Mouse (Mus musculus): ENCODE measurements around the gene Gsg1l. TPM values are rescaled to one million over a fixed set of nuclear protein-coding genes. Genes with fewer than 3 reads are reported as not detected.

Gsg1l gene
- 1.9 and 2.3 TPM in 2 replicates for polyA plus RNA-seq (2016; fragmentation: Nextera tagmentation; extraction: Ambion mirVana)

GRCm38 (mm10) chr7:126082286-126082741 is at the start of gene Gsg1l:
Gene Gsg1l (minus strand): TSS chr7:126082411.
- peaks cover 39% of the 10 kb centered on the region for H3K4me1 ChIP-seq
- 2% methylated on average over 48 of the region's 49 CpGs for WGBS
- H3K9me3 ChIP-seq: no peaks in the 10 kb centered on the region
- H3K4me3 ChIP-seq (replicated peaks): peak within 1 kb of the TSS; percentile 57
- peak within 1 kb of the TSS; percentile 53 for H3K9ac ChIP-seq
- no peaks in the 10 kb centered on the region for H3K36me3 ChIP-seq (replicated peaks)
- no peak for ATAC-seq (ENCODE audit: low FRiP score)
- peak within 1 kb of the TSS; percentile 97 for H3K4me2 ChIP-seq
- H3K27me3 ChIP-seq: peaks cover 87% of the 10 kb centered on the region
- no peak within 1 kb of the TSS for H3K27ac ChIP-seq

- Histone ChIP-seq H3K4me3 (replicated peaks) (no peak overlapping the region), H3K9ac (no peak overlapping the region), H3K4me1 (no peaks in the 10 kb centered on the region), H3K9me3 (no peaks in the 10 kb centered on the region), H3K27ac (no peak overlapping the region), H3K27me3 (no peaks in the 10 kb centered on the region), H3K4me2 (no peak overlapping the region), H3K36me3 (replicated peaks) (peaks cover 68% of the 10 kb centered on the region)
- no peak for ATAC-seq (ENCODE audit: low FRiP score)
- WGBS: 83% methylated on average over 2 of the region's 2 CpGs
Measured at GRCm38 (mm10) chr7:126127673-126128072, 45.5 kb upstream of the Gsg1l start.

- ATAC-seq (ENCODE audit: low FRiP score): no peak
- Histone ChIP-seq H3K27me3 (no peaks in the 10 kb centered on the region), H3K4me1 (no peaks in the 10 kb centered on the region), H3K4me2 (no peak overlapping the region), H3K4me3 (replicated peaks) (no peak overlapping the region), H3K27ac (no peak overlapping the region), H3K9me3 (no peaks in the 10 kb centered on the region), H3K36me3 (replicated peaks) (peaks cover 72% of the 10 kb centered on the region), H3K9ac (no peak overlapping the region)
- 89% methylated on average over 3 of the region's 3 CpGs for WGBS
Measured at GRCm38 (mm10) chr7:126126502-126126901, 44.3 kb upstream of the Gsg1l start.

- H3K27ac ChIP-seq: no peak overlapping the region
- no peaks in the 10 kb centered on the region for H3K9me3 ChIP-seq
- H3K36me3 ChIP-seq (replicated peaks): peaks cover 72% of the 10 kb centered on the region
- 89% methylated on average over 4 of the region's 4 CpGs for WGBS
- H3K4me2 ChIP-seq: no peak overlapping the region
- no peaks in the 10 kb centered on the region for H3K27me3 ChIP-seq
- H3K4me3 ChIP-seq (replicated peaks): no peak overlapping the region
- no peak for ATAC-seq (ENCODE audit: low FRiP score)
- H3K9ac ChIP-seq: no peak overlapping the region
- H3K4me1 ChIP-seq: no peaks in the 10 kb centered on the region
Measured at GRCm38 (mm10) chr7:126121533-126121932, 39.3 kb upstream of the Gsg1l start.

GRCm38 (mm10) chr7:126119819-126120218 is 37.6 kb upstream of the Gsg1l start:
- H3K4me3 ChIP-seq (replicated peaks): no peak overlapping the region
- no peak overlapping the region for H3K4me2 ChIP-seq
- H3K9me3 ChIP-seq: no peaks in the 10 kb centered on the region
- no peak overlapping the region for H3K27ac ChIP-seq
- no peaks in the 10 kb centered on the region for H3K4me1 ChIP-seq
- no peaks in the 10 kb centered on the region for H3K27me3 ChIP-seq
- ATAC-seq (ENCODE audit: low FRiP score): no peak
- H3K9ac ChIP-seq: no peak overlapping the region
- H3K36me3 ChIP-seq (replicated peaks): peaks cover 77% of the 10 kb centered on the region
- 60% methylated on average over 6 of the region's 6 CpGs for WGBS

- Histone ChIP-seq H3K4me2 (no peak overlapping the region), H3K27ac (no peak overlapping the region), H3K4me3 (replicated peaks) (no peak overlapping the region), H3K27me3 (no peaks in the 10 kb centered on the region), H3K4me1 (no peaks in the 10 kb centered on the region), H3K36me3 (replicated peaks) (peaks cover 73% of the 10 kb centered on the region), H3K9ac (no peak overlapping the region), H3K9me3 (no peaks in the 10 kb centered on the region)
- ATAC-seq (ENCODE audit: low FRiP score): no peak
- WGBS: 96% methylated on average over 4 of the region's 4 CpGs
Measured at GRCm38 (mm10) chr7:126113263-126113662, 31.1 kb upstream of the Gsg1l start.

GRCm38 (mm10) chr7:126111230-126111629 is 29.0 kb upstream of the Gsg1l start:
- H3K36me3 ChIP-seq (replicated peaks): peaks cover 86% of the 10 kb centered on the region
- H3K27me3 ChIP-seq: no peaks in the 10 kb centered on the region
- no peak overlapping the region for H3K27ac ChIP-seq
- H3K9me3 ChIP-seq: no peaks in the 10 kb centered on the region
- H3K4me2 ChIP-seq: no peak overlapping the region
- no peak for ATAC-seq (ENCODE audit: low FRiP score)
- no peaks in the 10 kb centered on the region for H3K4me1 ChIP-seq
- 84% methylated on average over 2 of the region's 2 CpGs for WGBS
- H3K4me3 ChIP-seq (replicated peaks): no peak overlapping the region
- H3K9ac ChIP-seq: no peak overlapping the region

GRCm38 (mm10) chr7:126109898-126110297 is 27.7 kb upstream of the Gsg1l start:
- Histone ChIP-seq H3K4me1 (no peaks in the 10 kb centered on the region), H3K9ac (no peak overlapping the region), H3K4me3 (replicated peaks) (no peak overlapping the region), H3K36me3 (replicated peaks) (peaks cover 89% of the 10 kb centered on the region), H3K9me3 (no peaks in the 10 kb centered on the region), H3K27ac (no peak overlapping the region), H3K4me2 (no peak overlapping the region), H3K27me3 (no peaks in the 10 kb centered on the region)
- ATAC-seq (ENCODE audit: low FRiP score): no peak
- WGBS: 90% methylated on average over 3 of the region's 3 CpGs

GRCm38 (mm10) chr7:126100440-126100839 is 18.2 kb upstream of the Gsg1l start:
- Histone ChIP-seq H3K36me3 (replicated peaks) (peaks cover 81% of the 10 kb centered on the region), H3K27ac (no peak overlapping the region), H3K4me1 (no peaks in the 10 kb centered on the region), H3K4me3 (replicated peaks) (no peak overlapping the region), H3K9me3 (no peaks in the 10 kb centered on the region), H3K4me2 (no peak overlapping the region), H3K27me3 (no peaks in the 10 kb centered on the region), H3K9ac (no peak overlapping the region)
- ATAC-seq (ENCODE audit: low FRiP score): no peak
- WGBS: 93% methylated on average over 11 of the region's 11 CpGs

- Histone ChIP-seq H3K9ac (no peak overlapping the region), H3K36me3 (replicated peaks) (peaks cover 75% of the 10 kb centered on the region), H3K27ac (no peak overlapping the region), H3K9me3 (no peaks in the 10 kb centered on the region), H3K27me3 (no peaks in the 10 kb centered on the region), H3K4me3 (replicated peaks) (no peak overlapping the region), H3K4me2 (no peak overlapping the region), H3K4me1 (no peaks in the 10 kb centered on the region)
- WGBS: 78% methylated on average over 2 of the region's 2 CpGs
- no peak for ATAC-seq (ENCODE audit: low FRiP score)
Measured at GRCm38 (mm10) chr7:126099835-126100234, 17.6 kb upstream of the Gsg1l start.

GRCm38 (mm10) chr7:126099163-126099775 is 17.1 kb upstream of the Gsg1l start:
- peaks cover 70% of the 10 kb centered on the region for H3K36me3 ChIP-seq (replicated peaks)
- H3K4me1 ChIP-seq: no peaks in the 10 kb centered on the region
- no peak overlapping the region for H3K4me2 ChIP-seq
- H3K27me3 ChIP-seq: no peaks in the 10 kb centered on the region
- H3K9ac ChIP-seq: no peak overlapping the region
- ATAC-seq (ENCODE audit: low FRiP score): no peak
- H3K9me3 ChIP-seq: no peaks in the 10 kb centered on the region
- H3K27ac ChIP-seq: no peak overlapping the region
- 93% methylated on average over 7 of the region's 7 CpGs for WGBS
- H3K4me3 ChIP-seq (replicated peaks): no peak overlapping the region

- H3K27me3 ChIP-seq: no peaks in the 10 kb centered on the region
- no peak overlapping the region for H3K4me2 ChIP-seq
- no peak overlapping the region for H3K27ac ChIP-seq
- no peak for ATAC-seq (ENCODE audit: low FRiP score)
- H3K4me1 ChIP-seq: no peaks in the 10 kb centered on the region
- WGBS: 86% methylated on average over 7 of the region's 9 CpGs
- H3K9ac ChIP-seq: no peak overlapping the region
- H3K4me3 ChIP-seq (replicated peaks): no peak overlapping the region
- no peaks in the 10 kb centered on the region for H3K9me3 ChIP-seq
- peaks cover 53% of the 10 kb centered on the region for H3K36me3 ChIP-seq (replicated peaks)
Measured at GRCm38 (mm10) chr7:126097219-126097915, 15.2 kb upstream of the Gsg1l start.

- ATAC-seq (ENCODE audit: low FRiP score): no peak
- 84% methylated on average over 5 of the region's 5 CpGs for WGBS
- no peak overlapping the region for H3K4me2 ChIP-seq
- H3K36me3 ChIP-seq (replicated peaks): peaks cover 45% of the 10 kb centered on the region
- no peak overlapping the region for H3K9ac ChIP-seq
- H3K4me3 ChIP-seq (replicated peaks): no peak overlapping the region
- no peaks in the 10 kb centered on the region for H3K27me3 ChIP-seq
- no peak overlapping the region for H3K27ac ChIP-seq
- H3K4me1 ChIP-seq: no peaks in the 10 kb centered on the region
- H3K9me3 ChIP-seq: no peaks in the 10 kb centered on the region
Measured at GRCm38 (mm10) chr7:126096596-126096995, 14.4 kb upstream of the Gsg1l start.

Measured in forebrain, embryonic 12.5 days (tissue).